Mouse (Mus musculus) embryonic facial prominence, embryonic 15.5 days (tissue): ENCODE results near the gene Gnai2. TPM values are rescaled to one million over a fixed set of nuclear protein-coding genes. Genes with fewer than 3 reads are reported as not detected.
"Not testable (repeated sequence)": the region's sequence is repeated elsewhere in the genome, so short reads cannot be mapped to it uniquely, and the experiment has no call there.

ENCODE experiments used
- ATAC-seq: fragments of 200-750 bp; cut with Nextera tagmentation; 2 replicates; pipeline ENCODE4 v1.8.0; 2017; ENCODE audit warnings: low read depth, moderate TSS enrichment; ENCODE audit not compliant: insufficient number of reproducible peaks, low FRiP score, low TSS enrichment
- H3K27ac ChIP-seq: fragments of 300-500 bp; sonication (generic); replicated peaks from 2 replicates; pipeline ENCODE4 v1.5.1; 2015; ENCODE audit warnings: mild to moderate bottlenecking, inconsistent platforms
- H3K27me3 ChIP-seq: fragments of 300-500 bp; sonication (generic); 2 replicates; pipeline ENCODE4 v1.6.1; 2015; ENCODE audit warnings: inconsistent platforms
- H3K36me3 ChIP-seq: fragments of 300-500 bp; sonication (generic); 2 replicates; pipeline ENCODE4 v1.6.1; 2015; ENCODE audit warnings: mild to moderate bottlenecking, inconsistent platforms
- H3K4me1 ChIP-seq: fragments of 300-500 bp; sonication (generic); 2 replicates; pipeline ENCODE4 v1.6.1; 2015; ENCODE audit warnings: inconsistent platforms
- H3K4me2 ChIP-seq: fragments of 300-500 bp; sonication (generic); replicated peaks from 2 replicates; pipeline ENCODE4 v1.6.1; 2015; ENCODE audit warnings: mild to moderate bottlenecking, inconsistent platforms
- H3K4me3 ChIP-seq: fragments of 300-500 bp; sonication (generic); replicated peaks from 2 replicates; pipeline ENCODE4 v1.5.1; 2015; ENCODE audit warnings: mild to moderate bottlenecking, inconsistent platforms
- H3K9ac ChIP-seq: fragments of 300-500 bp; sonication (generic); 2 replicates; pipeline ENCODE4 v1.6.1; 2015; ENCODE audit warnings: inconsistent platforms
- H3K9me3 ChIP-seq: fragments of 300-500 bp; sonication (generic); replicated peaks from 2 replicates; pipeline ENCODE4 v1.6.1; 2016; ENCODE audit warnings: inconsistent platforms
- WGBS: fragments of 180-500 bp; shearing (Covaris S2); methylation state at CpG from one replicate; pipeline ENCODE4 v1.1.7; 2015; 5-methylcytosine and 5-hydroxymethylcytosine counted together
- polyA plus RNA-seq: library from polyadenylated mRNA; unstranded; fragments of >200 nt; fragmentation: Nextera tagmentation; extraction: Ambion mirVana; gene quantifications from 2 replicates; pipeline ENCODE4 v1.2.1, GENCODE M21; 2015

Gene Gnai2
- polyA plus RNA-seq = 458 and 459 TPM in 2 replicates

- ATAC-seq = peak; percentile 95
- peaks cover 47% of the 10 kb centered on the region for H3K4me1 ChIP-seq
- no peaks in the 10 kb centered on the region for H3K36me3 ChIP-seq
- WGBS = 3% methylated on average over 36 of the region's 38 CpGs
- H3K4me2 ChIP-seq = peak within 1 kb of the TSS; percentile 95
- H3K9ac ChIP-seq = peak within 1 kb of the TSS; percentile 94
- H3K27me3 ChIP-seq = no peaks in the 10 kb centered on the region
- H3K9me3 ChIP-seq = no peaks in the 10 kb centered on the region
- peak within 1 kb of the TSS; percentile 94 for H3K27ac ChIP-seq
- peak within 1 kb of the TSS; percentile 82 for H3K4me3 ChIP-seq
Measured at GRCm38 (mm10) chr9:107635279-107636028, at the start of gene Gnai2. Gnai2 (minus strand) TSS chr9:107635367.

DNA sequence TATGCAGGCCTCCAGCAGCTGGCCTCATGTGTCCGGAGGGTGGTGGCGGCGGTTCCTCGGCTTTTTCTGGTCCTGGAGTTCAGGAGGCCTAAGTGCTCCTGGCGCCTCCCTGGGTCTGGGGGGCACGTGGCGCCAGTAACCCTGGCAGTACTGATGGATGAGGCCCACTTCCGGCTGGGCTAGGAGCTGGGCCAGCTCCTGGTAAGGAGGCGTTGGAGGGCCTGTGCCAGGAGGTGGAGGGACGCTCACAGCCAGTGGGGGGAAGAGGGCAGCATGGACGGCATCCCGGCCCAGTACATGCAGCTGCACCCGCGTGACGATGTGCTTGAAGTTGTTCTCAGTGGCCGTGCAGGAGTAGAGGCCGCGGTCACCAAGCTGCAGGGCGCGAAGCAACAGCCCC is 47.2 kb upstream of the Gnai2 start:
- no peak for ATAC-seq
- Histone ChIP-seq H3K27me3 (peaks cover 5% of the 10 kb centered on the region), H3K36me3 (peaks cover 50% of the 10 kb centered on the region), H3K4me3 (no peak overlapping the region), H3K4me1 (0 out of 2 replicates have a peak, but pooled peaks cover 1% of the 10 kb centered on the region), H3K9ac (no peak overlapping the region), H3K4me2 (no peak overlapping the region), H3K27ac (no peak overlapping the region), H3K9me3 (no peaks in the 10 kb centered on the region)
- 85% methylated on average over 20 of the region's 20 CpGs for WGBS

DNA sequence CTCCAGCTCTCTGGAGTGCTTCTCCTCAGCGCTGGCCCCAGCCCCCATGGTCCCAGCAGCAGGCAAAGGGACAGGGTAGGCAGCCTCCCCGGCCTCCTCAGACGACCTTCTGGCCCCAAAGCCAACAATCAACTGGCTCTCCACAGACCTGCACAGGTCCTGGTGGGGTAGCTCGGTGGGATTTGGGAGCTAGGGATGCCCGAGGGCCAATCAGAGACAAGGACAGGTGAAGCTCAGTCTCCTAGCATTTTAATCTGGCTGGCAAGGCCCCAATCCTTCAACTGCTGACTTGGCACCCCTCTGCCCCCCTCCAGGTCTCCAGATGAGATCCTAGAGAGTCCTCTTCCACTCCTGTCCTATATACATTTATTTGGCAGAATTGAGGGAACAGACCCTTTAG is 44.3 kb upstream of the Gnai2 start, which contains the start of gene Gnat1:
Gene Gnat1, minus strand, starts transcription at position 212 of the 400 bp plus-strand sequence.
- Histone ChIP-seq H3K27me3 (peaks cover 31% of the 10 kb centered on the region), H3K9me3 (no peaks in the 10 kb centered on the region), H3K4me3 (no peak within 1 kb of the TSS), H3K27ac (no peak within 1 kb of the TSS), H3K4me1 (peaks cover 20% of the 10 kb centered on the region), H3K4me2 (no peak within 1 kb of the TSS), H3K9ac (no peak within 1 kb of the TSS), H3K36me3 (peaks cover 25% of the 10 kb centered on the region)
- whole genome bisulfite sequencing = 36% methylated on average over 5 of the region's 5 CpGs
- ATAC-seq = no peak

GRCm38 (mm10) chr9:107678861-107679260 is 43.7 kb upstream of the Gnai2 start:
- peaks cover 18% of the 10 kb centered on the region for H3K36me3 ChIP-seq
- H3K27ac ChIP-seq = no peak overlapping the region
- no peak overlapping the region for H3K9ac ChIP-seq
- H3K4me2 ChIP-seq = no peak overlapping the region
- H3K27me3 ChIP-seq = peaks cover 31% of the 10 kb centered on the region
- no peak overlapping the region for H3K4me3 ChIP-seq
- H3K9me3 ChIP-seq = no peaks in the 10 kb centered on the region
- WGBS = 91% methylated on average over 2 of the region's 2 CpGs
- H3K4me1 ChIP-seq = peaks cover 20% of the 10 kb centered on the region
- no peak for ATAC-seq

DNA sequence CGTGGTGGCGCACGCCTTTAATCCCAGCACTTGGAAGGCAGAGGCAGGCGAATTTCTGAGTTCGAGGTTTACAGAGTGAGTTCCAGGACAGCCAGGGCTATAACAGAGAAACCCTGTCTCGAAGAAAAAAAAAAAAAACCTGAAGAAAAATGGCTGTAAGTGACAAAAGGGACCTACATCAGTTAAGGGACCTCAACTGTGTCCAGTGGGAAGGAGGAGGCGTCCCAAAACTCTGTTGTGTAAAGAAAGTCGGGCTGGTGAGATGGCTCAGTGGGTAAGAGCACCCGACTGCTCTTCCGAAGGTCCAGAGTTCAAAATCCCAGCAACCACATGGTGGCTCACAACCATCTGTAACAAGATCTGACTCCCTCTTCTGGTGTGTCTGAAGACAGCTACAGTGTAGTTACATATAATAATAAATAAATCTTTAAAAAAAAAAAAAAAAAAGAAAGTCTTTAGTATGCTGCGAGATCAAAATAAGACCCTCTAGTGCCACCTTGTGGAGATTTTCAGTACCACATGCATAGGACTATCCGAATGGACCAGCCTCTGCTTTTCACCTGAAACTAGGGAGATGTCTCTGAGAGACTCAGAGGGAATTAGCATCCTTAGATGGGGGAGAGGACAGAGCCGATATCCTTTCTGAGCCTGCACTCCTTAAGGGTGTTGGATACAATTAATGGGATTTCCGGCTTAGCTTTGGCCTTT is 42.8 kb upstream of the Gnai2 start:
- H3K9ac ChIP-seq, H3K9me3 ChIP-seq, H3K4me3 ChIP-seq, H3K27ac ChIP-seq, H3K4me2 ChIP-seq, ATAC-seq: not testable (repeated sequence)
- WGBS = 39% methylated on average over 14 of the region's 14 CpGs
- peaks cover 11% of the 10 kb centered on the region for H3K36me3 ChIP-seq
- peaks cover 20% of the 10 kb centered on the region for H3K4me1 ChIP-seq
- peaks cover 31% of the 10 kb centered on the region for H3K27me3 ChIP-seq

DNA sequence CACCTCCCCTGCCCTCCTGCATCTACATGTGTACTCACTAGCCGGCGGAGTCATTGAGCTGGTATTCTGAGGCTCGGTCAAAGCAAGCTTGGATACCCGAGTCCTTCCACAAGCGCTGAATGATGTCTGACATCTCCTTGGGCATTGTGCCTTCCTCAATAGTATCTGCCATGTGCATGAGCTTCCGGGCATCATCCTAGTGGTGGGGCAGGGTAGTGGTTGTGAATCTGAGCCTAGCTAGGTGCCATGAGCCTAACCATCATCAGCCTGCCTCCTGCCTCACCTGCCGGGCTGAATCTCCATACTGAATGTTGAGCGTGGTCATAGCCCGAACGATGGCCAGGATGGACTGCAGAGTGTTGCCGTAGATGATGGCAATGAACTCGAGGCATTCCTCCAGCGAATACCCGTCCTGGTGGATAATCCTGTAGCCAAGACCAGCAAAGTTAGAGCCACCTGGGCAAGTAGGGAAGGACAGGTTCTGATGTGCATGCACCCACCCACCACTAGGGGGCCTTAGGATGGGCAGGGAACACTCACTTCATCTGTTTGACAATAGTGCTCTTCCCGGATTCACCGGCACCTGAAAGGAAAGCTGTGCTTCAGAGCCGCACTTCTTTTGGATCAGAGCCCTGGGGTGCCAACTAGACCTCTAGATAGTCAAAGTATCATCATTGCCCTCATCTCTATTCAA is 42.1 kb upstream of the Gnai2 start:
- no peak overlapping the region for H3K4me2 ChIP-seq
- H3K27me3 ChIP-seq = peaks cover 31% of the 10 kb centered on the region
- WGBS = 17% methylated on average over 17 of the region's 17 CpGs
- H3K9me3 ChIP-seq = no peaks in the 10 kb centered on the region
- H3K27ac ChIP-seq = no peak overlapping the region
- peaks cover 5% of the 10 kb centered on the region for H3K36me3 ChIP-seq
- no peak for ATAC-seq
- H3K4me1 ChIP-seq = peaks cover 20% of the 10 kb centered on the region
- H3K4me3 ChIP-seq = 0 out of 2 replicates have a peak overlapping the region, but pooled peaks have one; percentile 38
- no peak overlapping the region for H3K9ac ChIP-seq

DNA sequence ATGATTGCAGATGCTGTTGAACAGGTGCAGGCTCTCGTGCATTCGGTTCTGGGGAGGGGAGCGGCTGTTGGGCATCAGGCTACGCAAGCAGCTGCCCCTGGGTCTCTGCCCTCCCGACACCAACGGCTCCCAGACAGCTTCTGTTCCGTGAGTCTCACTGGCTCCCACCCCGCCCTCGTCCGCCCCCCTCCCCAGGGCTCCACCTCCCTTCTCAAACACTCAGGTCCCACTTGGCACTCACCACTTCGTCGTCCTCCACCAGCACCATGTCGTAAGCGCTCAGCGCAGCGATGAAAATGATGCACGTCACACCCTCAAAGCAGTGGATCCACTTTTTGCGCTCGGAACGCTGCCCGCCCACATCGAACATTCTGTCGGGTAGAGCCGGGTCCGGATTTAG is 41.1 kb upstream of the Gnai2 start:
- H3K27me3 ChIP-seq = peaks cover 31% of the 10 kb centered on the region
- no peaks in the 10 kb centered on the region for H3K36me3 ChIP-seq
- WGBS = 1% methylated on average over 25 of the region's 25 CpGs
- no peak overlapping the region for H3K9ac ChIP-seq
- H3K4me2 ChIP-seq = peak overlapping the region; percentile 69
- no peak overlapping the region for H3K27ac ChIP-seq
- H3K4me1 ChIP-seq = peaks cover 20% of the 10 kb centered on the region
- H3K4me3 ChIP-seq = peak overlapping the region; percentile 38
- no peaks in the 10 kb centered on the region for H3K9me3 ChIP-seq
- peak; percentile 30; the same call in 1 of the 2 replicates for ATAC-seq

GRCm38 (mm10) chr9:107675671-107676301 is 40.6 kb upstream of the Gnai2 start:
- Histone ChIP-seq H3K4me3 (peak overlapping the region; percentile 38), H3K27ac (no peak overlapping the region), H3K4me2 (peak overlapping the region; percentile 69), H3K36me3 (no peaks in the 10 kb centered on the region), H3K9me3 (no peaks in the 10 kb centered on the region), H3K4me1 (peaks cover 20% of the 10 kb centered on the region), H3K9ac (no peak overlapping the region), H3K27me3 (peaks cover 31% of the 10 kb centered on the region)
- peak; percentile 5; the same call in 1 of the 2 replicates for ATAC-seq
- WGBS = under 1% methylated on average over 39 of the region's 39 CpGs

- Histone ChIP-seq H3K4me3 (no peak overlapping the region), H3K4me1 (peaks cover 20% of the 10 kb centered on the region), H3K27me3 (peaks cover 31% of the 10 kb centered on the region), H3K36me3 (no peaks in the 10 kb centered on the region), H3K27ac (no peak overlapping the region), H3K4me2 (no peak overlapping the region), H3K9me3 (no peaks in the 10 kb centered on the region), H3K9ac (no peak overlapping the region)
- WGBS = 58% methylated on average over 9 of the region's 9 CpGs
- ATAC-seq = no peak
Measured at GRCm38 (mm10) chr9:107674609-107675429, 39.7 kb upstream of the Gnai2 start.

DNA sequence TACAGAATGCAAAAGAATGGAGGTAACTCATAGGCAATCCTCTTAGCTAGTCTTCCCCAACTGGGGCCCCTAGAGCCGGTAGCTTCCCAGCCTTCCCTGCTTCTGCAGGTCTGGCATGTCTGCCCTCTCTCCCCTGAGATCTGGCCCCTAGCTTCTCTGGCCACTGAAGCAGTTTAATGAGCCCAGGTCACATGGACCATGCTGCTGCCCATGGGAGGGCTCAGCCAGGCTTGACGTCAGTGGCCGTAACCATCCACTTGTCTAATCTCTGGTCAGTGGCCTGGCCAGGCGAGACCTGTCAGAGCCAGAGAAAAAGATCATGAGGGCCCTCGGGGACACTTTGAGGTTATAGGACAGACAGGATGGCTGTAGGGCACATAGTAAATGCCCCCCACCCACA is 35.1 kb upstream of the Gnai2 start:
- no peaks in the 10 kb centered on the region for H3K36me3 ChIP-seq
- WGBS = 66% methylated on average over 5 of the region's 5 CpGs
- no peak for ATAC-seq
- H3K4me3 ChIP-seq = no peak overlapping the region
- no peak overlapping the region for H3K4me2 ChIP-seq
- H3K27me3 ChIP-seq = peaks cover 22% of the 10 kb centered on the region
- H3K9ac ChIP-seq = no peak overlapping the region
- peaks cover 25% of the 10 kb centered on the region for H3K4me1 ChIP-seq
- no peaks in the 10 kb centered on the region for H3K9me3 ChIP-seq
- no peak overlapping the region for H3K27ac ChIP-seq
